Mouse (Mus musculus) forebrain, embryonic 15.5 days (tissue): ENCODE results near the gene Pirb. TPM values are rescaled to one million over a fixed set of nuclear protein-coding genes. Genes with fewer than 3 reads are reported as not detected.
"Not testable (repeated sequence)": the region's sequence is repeated elsewhere in the genome, so short reads cannot be mapped to it uniquely, and the experiment has no call there.

Experiments
- ATAC-seq: fragments of 200-750 bp; cut with Nextera tagmentation; replicated peaks from 2 replicates; pipeline ENCODE4 v1.8.0; 2017; ENCODE audit warnings: mild to moderate bottlenecking, moderate TSS enrichment, moderate library complexity
- H3K27ac ChIP-seq: fragments of 300-500 bp; sonication (generic); replicated peaks from 2 replicates; pipeline ENCODE4 v1.5.1; 2015; ENCODE audit warnings: mild to moderate bottlenecking, inconsistent platforms
- H3K27me3 ChIP-seq: fragments of 300-500 bp; sonication (generic); 2 replicates; pipeline ENCODE4 v1.6.1; 2015; ENCODE audit warnings: inconsistent platforms
- H3K36me3 ChIP-seq: fragments of 300-500 bp; sonication (generic); 2 replicates; pipeline ENCODE4 v1.6.1; 2015; ENCODE audit warnings: mild to moderate bottlenecking, inconsistent platforms
- H3K4me1 ChIP-seq: fragments of 300-500 bp; sonication (generic); 2 replicates; pipeline ENCODE4 v1.6.1; 2015; ENCODE audit warnings: inconsistent platforms
- H3K4me2 ChIP-seq: fragments of 300-500 bp; sonication (generic); replicated peaks from 2 replicates; pipeline ENCODE4 v1.6.1; 2015; ENCODE audit warnings: mild to moderate bottlenecking, inconsistent platforms
- H3K4me3 ChIP-seq: fragments of 300-500 bp; sonication (generic); 2 replicates; pipeline ENCODE4 v1.5.1; 2015; ENCODE audit warnings: mild to moderate bottlenecking, inconsistent platforms
- H3K9ac ChIP-seq: fragments of 300-500 bp; sonication (generic); replicated peaks from 2 replicates; pipeline ENCODE4 v1.6.1; 2015; ENCODE audit warnings: mild to moderate bottlenecking, inconsistent platforms
- H3K9me3 ChIP-seq: fragments of 300-500 bp; sonication (generic); 2 replicates; pipeline ENCODE4 v1.6.1; 2016; ENCODE audit warnings: inconsistent platforms
- WGBS: fragments of 180-500 bp; shearing (Covaris S2); methylation state at CpG from one replicate; pipeline ENCODE4 v1.1.7; 2015; ENCODE audit warnings: mixed read lengths; 5-methylcytosine and 5-hydroxymethylcytosine counted together
- polyA plus RNA-seq: library from polyadenylated mRNA; unstranded; fragments of >200 nt; fragmentation: Nextera tagmentation; extraction: Ambion mirVana; gene quantifications from 2 replicates; pipeline ENCODE4 v1.2.1, GENCODE M21; 2015

Pirb gene
- polyA plus RNA-seq = 0.27 and 0.33 TPM in 2 replicates

GRCm38 (mm10) chr7:3720268-3720667, at the start of gene Pirb:
Gene Pirb, minus strand, starts transcription at chr7:3720391.
- not testable (repeated sequence) for H3K9ac ChIP-seq, H3K4me2 ChIP-seq, H3K27ac ChIP-seq, H3K9me3 ChIP-seq, H3K27me3 ChIP-seq, H3K36me3 ChIP-seq, H3K4me1 ChIP-seq, H3K4me3 ChIP-seq, ATAC-seq
- 83% methylated on average over 1 of the region's 3 CpGs for WGBS

- H3K27me3 ChIP-seq, H3K4me3 ChIP-seq, H3K9me3 ChIP-seq, H3K9ac ChIP-seq, ATAC-seq, H3K4me1 ChIP-seq, H3K4me2 ChIP-seq, H3K27ac ChIP-seq, H3K36me3 ChIP-seq: not testable (repeated sequence)
- WGBS = no CpG with 5 or more reads among the region's 1 CpGs
Measured at GRCm38 (mm10) chr7:3732675-3733074, 12.5 kb upstream of the Pirb start.

- not testable (repeated sequence) for ATAC-seq, H3K36me3 ChIP-seq, H3K9ac ChIP-seq, H3K4me1 ChIP-seq, H3K4me2 ChIP-seq, H3K27me3 ChIP-seq, H3K27ac ChIP-seq, H3K9me3 ChIP-seq, H3K4me3 ChIP-seq
Measured at GRCm38 (mm10) chr7:3725459-3725858, 5.3 kb upstream of the Pirb start.

GRCm38 (mm10) chr7:3715249-3715648, 4.9 kb downstream of the Pirb start:
- no peaks in the 10 kb centered on the region for H3K27me3 ChIP-seq
- H3K9me3 ChIP-seq = no peaks in the 10 kb centered on the region
- ATAC-seq = no peak
- H3K27ac ChIP-seq = no peak overlapping the region
- H3K4me1 ChIP-seq = no peaks in the 10 kb centered on the region
- H3K36me3 ChIP-seq = no peaks in the 10 kb centered on the region
- WGBS = 67% methylated on average over 1 of the region's 1 CpGs
- H3K4me2 ChIP-seq = no peak overlapping the region
- H3K4me3 ChIP-seq = no peak overlapping the region
- H3K9ac ChIP-seq = no peak overlapping the region

- no peaks in the 10 kb centered on the region for H3K27me3 ChIP-seq
- 47% methylated on average over 5 of the region's 5 CpGs for WGBS
- H3K4me1 ChIP-seq = 0 out of 2 replicates have a peak, but pooled peaks cover 3% of the 10 kb centered on the region
- no peak for ATAC-seq
- H3K4me3 ChIP-seq = no peak overlapping the region
- H3K36me3 ChIP-seq = peaks cover 10% of the 10 kb centered on the region
- H3K27ac ChIP-seq = no peak overlapping the region
- H3K9ac ChIP-seq = no peak overlapping the region
- H3K4me2 ChIP-seq = no peak overlapping the region
- no peaks in the 10 kb centered on the region for H3K9me3 ChIP-seq
Measured at GRCm38 (mm10) chr7:3712264-3712942, 7.8 kb downstream of the Pirb start.

GRCm38 (mm10) chr7:3709000-3709399, 11.2 kb downstream of the Pirb start:
- H3K4me2 ChIP-seq = no peak overlapping the region
- H3K4me3 ChIP-seq = no peak overlapping the region
- H3K36me3 ChIP-seq = peaks cover 22% of the 10 kb centered on the region

GRCm38 (mm10) chr7:3708447-3708980, 11.7 kb downstream of the Pirb start:
- ATAC-seq, H3K9ac ChIP-seq, H3K4me2 ChIP-seq, H3K9me3 ChIP-seq, H3K4me3 ChIP-seq, H3K27me3 ChIP-seq, H3K27ac ChIP-seq: not testable (repeated sequence)
- peaks cover 22% of the 10 kb centered on the region for H3K36me3 ChIP-seq
- WGBS = 42% methylated on average over 5 of the region's 5 CpGs
- peaks cover 27% of the 10 kb centered on the region for H3K4me1 ChIP-seq

More at GRCm38 (mm10) chr7:3709000-3709399, 11.2 kb downstream of the Pirb start:
- Histone ChIP-seq H3K9me3 (no peaks in the 10 kb centered on the region), H3K4me1 (peaks cover 26% of the 10 kb centered on the region), H3K27me3 (no peaks in the 10 kb centered on the region), H3K27ac (no peak overlapping the region), H3K9ac (no peak overlapping the region)
- 73% methylated on average over 1 of the region's 1 CpGs for WGBS
- no peak for ATAC-seq

- H3K4me1 ChIP-seq = peaks cover 29% of the 10 kb centered on the region
- 24% methylated on average over 7 of the region's 7 CpGs for WGBS
- no peaks in the 10 kb centered on the region for H3K9me3 ChIP-seq
- no peak overlapping the region for H3K4me3 ChIP-seq
- H3K27ac ChIP-seq = no peak overlapping the region
- no peak overlapping the region for H3K4me2 ChIP-seq
- no peak for ATAC-seq
- peaks cover 22% of the 10 kb centered on the region for H3K36me3 ChIP-seq
- H3K27me3 ChIP-seq = no peaks in the 10 kb centered on the region
- no peak overlapping the region for H3K9ac ChIP-seq
Measured at GRCm38 (mm10) chr7:3707568-3708413, 12.4 kb downstream of the Pirb start.

GRCm38 (mm10) chr7:3707027-3707426, 13.2 kb downstream of the Pirb start:
- Histone ChIP-seq H3K4me2 (peak overlapping the region; percentile 79; the same call in 1 of the 2 replicates), H3K9me3 (no peaks in the 10 kb centered on the region), H3K36me3 (peaks cover 22% of the 10 kb centered on the region), H3K4me3 (no peak overlapping the region), H3K4me1 (peaks cover 29% of the 10 kb centered on the region), H3K27me3 (no peaks in the 10 kb centered on the region), H3K27ac (no peak overlapping the region), H3K9ac (no peak overlapping the region)
- no peak for ATAC-seq
- 71% methylated on average over 4 of the region's 4 CpGs for WGBS

GRCm38 (mm10) chr7:3706343-3706934, 13.8 kb downstream of the Pirb start:
- Histone ChIP-seq H3K4me2 (peak overlapping the region; percentile 79), H3K27me3 (no peaks in the 10 kb centered on the region), H3K36me3 (peaks cover 22% of the 10 kb centered on the region), H3K4me1 (peaks cover 29% of the 10 kb centered on the region), H3K27ac (no peak overlapping the region), H3K9me3 (no peaks in the 10 kb centered on the region), H3K9ac (0 out of 2 replicates have a peak overlapping the region, but pooled peaks have one; percentile 73), H3K4me3 (peak overlapping the region; percentile 85)
- ATAC-seq = no peak
- 35% methylated on average over 11 of the region's 11 CpGs for WGBS

GRCm38 (mm10) chr7:3705911-3706310, 14.3 kb downstream of the Pirb start:
- Histone ChIP-seq H3K27ac (no peak overlapping the region), H3K27me3 (no peaks in the 10 kb centered on the region), H3K4me3 (peak overlapping the region; percentile 85), H3K4me1 (peaks cover 29% of the 10 kb centered on the region), H3K36me3 (peaks cover 26% of the 10 kb centered on the region), H3K9ac (peak overlapping the region; percentile 73), H3K9me3 (no peaks in the 10 kb centered on the region), H3K4me2 (peak overlapping the region; percentile 79)
- WGBS = 33% methylated on average over 6 of the region's 6 CpGs
- no peak for ATAC-seq

GRCm38 (mm10) chr7:3705461-3705860, 14.7 kb downstream of the Pirb start:
- Histone ChIP-seq H3K9ac (peak overlapping the region; percentile 73), H3K36me3 (peaks cover 29% of the 10 kb centered on the region), H3K4me1 (peaks cover 29% of the 10 kb centered on the region), H3K4me3 (peak overlapping the region; percentile 85), H3K4me2 (peak overlapping the region; percentile 79)
- not testable (repeated sequence) for H3K27me3 ChIP-seq, ATAC-seq, H3K27ac ChIP-seq, H3K9me3 ChIP-seq
- WGBS = 4% methylated on average over 7 of the region's 7 CpGs
